Mouse (Mus musculus) lung, embryonic 15.5 days (tissue): ENCODE measurements at regions not wholly inside any gene's neighbourhood (a gene's known extent, or its start where the extent isn't known, plus 50 kb on each side); places are given as distances from the start of the nearest gene placed in this dataset.
"Not testable (repeated sequence)": the region's sequence is repeated elsewhere in the genome, so short reads cannot be mapped to it uniquely, and the experiment has no call there.

Experiments
- ATAC-seq: fragments of 200-750 bp; cut with Nextera tagmentation; 2 replicates; pipeline ENCODE4 v1.8.0; 2017; ENCODE audit warnings: moderate number of reproducible peaks, borderline replicate concordance; ENCODE audit not compliant: low FRiP score, low TSS enrichment; ENCODE audit errors: extremely low read depth
- H3K27ac ChIP-seq: fragments of 300-500 bp; sonication (generic); 2 replicates; pipeline ENCODE4 v1.5.1; 2015; ENCODE audit warnings: moderate library complexity, mild to moderate bottlenecking, inconsistent platforms
- H3K27me3 ChIP-seq: fragments of 300-500 bp; sonication (generic); 2 replicates; pipeline ENCODE4 v1.6.1; 2015; ENCODE audit warnings: inconsistent platforms
- H3K36me3 ChIP-seq: fragments of 300-500 bp; sonication (generic); 2 replicates; pipeline ENCODE4 v1.6.1; 2015; ENCODE audit warnings: inconsistent platforms
- H3K4me1 ChIP-seq: fragments of 300-500 bp; sonication (generic); 2 replicates; pipeline ENCODE4 v1.6.1; 2015; ENCODE audit warnings: inconsistent platforms
- H3K4me2 ChIP-seq: fragments of 300-500 bp; sonication (generic); 2 replicates; pipeline ENCODE4 v1.6.1; 2015; ENCODE audit warnings: inconsistent platforms, mild to moderate bottlenecking, moderate library complexity
- H3K4me3 ChIP-seq: fragments of 300-500 bp; sonication (generic); 2 replicates; pipeline ENCODE4 v1.5.1; 2015; ENCODE audit warnings: mild to moderate bottlenecking, inconsistent platforms
- H3K9ac ChIP-seq: fragments of 300-500 bp; sonication (generic); 2 replicates; pipeline ENCODE4 v1.6.1; 2015; ENCODE audit warnings: inconsistent platforms
- H3K9me3 ChIP-seq: fragments of 300-500 bp; sonication (generic); 2 replicates; pipeline ENCODE4 v1.6.1; 2016; ENCODE audit warnings: inconsistent platforms
- WGBS: fragments of 180-500 bp; shearing (Covaris S2); methylation state at CpG from one replicate; pipeline ENCODE4 v1.1.7; 2015; 5-methylcytosine and 5-hydroxymethylcytosine counted together

- WGBS = 78% methylated on average over 3 of the region's 3 CpGs
- Histone ChIP-seq H3K4me2 (no peak overlapping the region), H3K36me3 (no peaks in the 10 kb centered on the region), H3K9ac (no peak overlapping the region), H3K27me3 (no peaks in the 10 kb centered on the region), H3K9me3 (no peaks in the 10 kb centered on the region), H3K27ac (no peak overlapping the region), H3K4me1 (no peaks in the 10 kb centered on the region), H3K4me3 (no peak overlapping the region)
- ATAC-seq = no peak
Measured at GRCm38 (mm10) chr9:80820066-80820465, 354.8 kb upstream of the Impg1 start.

DNA sequence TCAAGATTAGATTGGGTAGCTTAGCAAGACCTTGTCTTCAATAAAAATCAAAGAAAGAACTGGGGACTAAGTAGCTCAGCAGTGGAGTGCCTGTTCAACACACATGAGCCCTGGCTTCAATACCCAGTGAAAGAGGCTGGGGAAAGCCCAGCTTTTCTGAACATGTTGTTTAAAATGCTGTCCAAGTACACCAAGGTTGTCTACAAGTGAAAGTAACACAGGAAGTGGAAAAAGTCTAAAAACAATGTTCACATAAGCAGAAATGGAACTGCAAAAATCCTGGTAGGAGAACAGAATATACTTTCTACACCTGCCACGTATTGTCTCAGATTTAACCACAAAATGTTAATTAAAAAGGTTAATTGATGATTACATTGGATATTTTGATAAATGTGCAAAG is 353.8 kb upstream of the Impg1 start:
- no peak for ATAC-seq
- WGBS = 90% methylated on average over 1 of the region's 1 CpGs
- Histone ChIP-seq H3K27ac (no peak overlapping the region), H3K9ac (no peak overlapping the region), H3K9me3 (no peaks in the 10 kb centered on the region), H3K36me3 (no peaks in the 10 kb centered on the region), H3K4me1 (no peaks in the 10 kb centered on the region), H3K27me3 (no peaks in the 10 kb centered on the region), H3K4me2 (no peak overlapping the region), H3K4me3 (no peak overlapping the region)

GRCm38 (mm10) chr9:80813921-80814320 is 348.6 kb upstream of the Impg1 start:
- not testable (repeated sequence) for H3K4me3 ChIP-seq, H3K36me3 ChIP-seq, H3K9ac ChIP-seq, H3K4me2 ChIP-seq, H3K4me1 ChIP-seq, H3K27me3 ChIP-seq, ATAC-seq, H3K9me3 ChIP-seq, H3K27ac ChIP-seq
- WGBS = 58% methylated on average over 6 of the region's 6 CpGs

DNA sequence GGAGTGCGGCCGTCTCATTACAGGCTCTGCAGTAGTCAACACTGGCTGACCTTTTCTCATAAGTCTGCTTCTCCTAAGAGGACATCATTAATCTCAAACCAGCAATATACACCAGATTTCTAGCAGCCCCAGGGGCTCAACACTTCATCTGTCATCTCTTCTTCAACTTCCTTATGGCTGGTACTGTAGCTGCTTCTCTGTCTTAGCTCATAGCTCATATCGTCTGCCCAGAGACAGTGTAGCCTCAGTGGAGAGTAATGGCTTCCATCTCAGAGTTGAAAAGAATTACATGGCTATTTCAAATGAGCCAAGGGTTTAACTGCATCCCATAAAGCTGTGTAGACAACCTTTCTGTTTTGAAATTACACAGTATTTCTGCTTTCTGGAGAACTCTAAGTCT is 326.2 kb upstream of the Impg1 start:
- Histone ChIP-seq H3K4me2 (no peak overlapping the region), H3K27ac (no peak overlapping the region), H3K9ac (no peak overlapping the region), H3K27me3 (no peaks in the 10 kb centered on the region), H3K4me3 (no peak overlapping the region), H3K9me3 (no peaks in the 10 kb centered on the region), H3K36me3 (no peaks in the 10 kb centered on the region), H3K4me1 (no peaks in the 10 kb centered on the region)
- ATAC-seq = no peak
- WGBS = 41% methylated on average over 3 of the region's 3 CpGs

DNA sequence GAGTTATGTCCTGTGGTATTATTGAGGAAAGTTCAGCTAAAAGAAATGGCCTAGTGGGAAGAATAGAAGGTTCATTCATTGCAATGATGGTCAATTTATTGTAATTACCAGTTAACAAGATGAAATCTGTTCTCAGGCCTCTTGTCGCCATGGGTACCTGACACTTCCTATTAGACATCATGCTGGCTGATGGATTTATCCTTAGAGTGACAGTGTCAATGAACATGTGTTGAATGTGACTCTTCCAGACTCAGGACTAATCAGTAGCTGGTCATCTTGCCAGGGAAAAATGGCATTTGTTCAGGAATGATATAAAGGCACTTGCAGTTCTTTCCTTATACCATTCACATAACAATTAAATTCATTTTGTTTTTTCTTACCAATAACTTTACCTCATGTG is 309.3 kb upstream of the Impg1 start:
- 88% methylated on average over 1 of the region's 1 CpGs for WGBS
- Histone ChIP-seq H3K27me3 (no peaks in the 10 kb centered on the region), H3K9ac (no peak overlapping the region), H3K4me2 (no peak overlapping the region), H3K27ac (no peak overlapping the region), H3K4me3 (no peak overlapping the region), H3K4me1 (no peaks in the 10 kb centered on the region), H3K36me3 (no peaks in the 10 kb centered on the region), H3K9me3 (no peaks in the 10 kb centered on the region)
- ATAC-seq = no peak

DNA sequence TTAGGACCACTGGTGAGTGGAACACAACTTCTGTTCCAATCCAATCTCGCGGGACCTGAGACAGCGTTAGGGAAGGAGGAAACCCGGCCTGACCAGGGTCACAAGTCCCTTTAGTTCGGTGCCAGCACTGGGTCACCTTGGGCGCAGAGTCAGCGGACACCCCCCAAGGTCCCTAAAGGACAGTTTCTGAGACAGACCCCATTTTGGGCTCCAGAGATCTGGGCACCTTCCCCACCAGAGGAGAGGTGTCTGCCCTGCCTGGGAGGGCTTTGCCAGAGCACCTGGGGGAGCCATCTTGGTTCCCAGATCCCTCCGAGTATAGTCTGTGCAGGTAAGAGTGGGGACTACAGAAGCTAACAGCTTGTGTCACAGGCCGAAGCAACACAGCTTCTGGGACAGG is 270.5 kb upstream of the Impg1 start:
- not testable (repeated sequence) for H3K9ac ChIP-seq, H3K4me2 ChIP-seq, H3K27ac ChIP-seq, H3K36me3 ChIP-seq, H3K9me3 ChIP-seq, ATAC-seq, H3K4me1 ChIP-seq, H3K4me3 ChIP-seq, H3K27me3 ChIP-seq
- 94% methylated on average over 9 of the region's 9 CpGs for WGBS

- H3K27me3 ChIP-seq = no peaks in the 10 kb centered on the region
- H3K4me1 ChIP-seq = no peaks in the 10 kb centered on the region
- no peaks in the 10 kb centered on the region for H3K9me3 ChIP-seq
- no peak overlapping the region for H3K9ac ChIP-seq
- WGBS = 70% methylated on average over 1 of the region's 1 CpGs
- H3K4me3 ChIP-seq = no peak overlapping the region
- no peak for ATAC-seq
- H3K36me3 ChIP-seq = no peaks in the 10 kb centered on the region
- no peak overlapping the region for H3K27ac ChIP-seq
- no peak overlapping the region for H3K4me2 ChIP-seq
Measured at GRCm38 (mm10) chr9:80732971-80733370, 267.7 kb upstream of the Impg1 start.

- Histone ChIP-seq H3K4me3 (no peak overlapping the region), H3K4me1 (no peaks in the 10 kb centered on the region), H3K36me3 (no peaks in the 10 kb centered on the region), H3K4me2 (no peak overlapping the region), H3K27me3 (no peaks in the 10 kb centered on the region), H3K9ac (no peak overlapping the region), H3K9me3 (no peaks in the 10 kb centered on the region), H3K27ac (no peak overlapping the region)
- ATAC-seq = peak; percentile 75; the same call in 1 of the 2 replicates
Measured at GRCm38 (mm10) chr9:80723638-80724037, 258.4 kb upstream of the Impg1 start.

DNA sequence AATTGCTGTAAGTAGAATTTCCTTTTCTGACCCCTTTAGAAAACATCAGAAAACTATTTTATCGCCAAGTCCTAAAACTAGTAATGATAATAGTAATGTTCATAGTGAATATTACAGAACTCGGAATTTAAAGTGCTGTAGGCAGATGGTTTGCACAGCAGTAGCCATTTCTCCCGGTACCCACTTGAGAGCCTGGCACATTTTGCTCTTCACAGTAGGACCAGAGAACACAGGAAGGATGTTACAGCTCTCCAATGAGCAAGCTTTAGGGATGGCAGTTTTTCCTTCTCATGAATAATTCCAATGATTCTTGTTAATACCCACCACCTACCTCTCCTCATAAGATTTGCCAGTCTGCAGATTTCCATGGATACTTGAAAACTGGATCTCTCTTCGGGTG is 253.2 kb upstream of the Impg1 start:
- WGBS = 86% methylated on average over 4 of the region's 4 CpGs
- no peak for ATAC-seq
- Histone ChIP-seq H3K9ac (no peak overlapping the region), H3K4me2 (no peak overlapping the region), H3K27me3 (no peaks in the 10 kb centered on the region), H3K9me3 (no peaks in the 10 kb centered on the region), H3K27ac (no peak overlapping the region), H3K4me1 (no peaks in the 10 kb centered on the region), H3K4me3 (no peak overlapping the region), H3K36me3 (no peaks in the 10 kb centered on the region)

- Histone ChIP-seq H3K27ac (no peak overlapping the region), H3K9ac (no peak overlapping the region), H3K4me3 (no peak overlapping the region), H3K9me3 (no peaks in the 10 kb centered on the region), H3K4me2 (no peak overlapping the region), H3K4me1 (no peaks in the 10 kb centered on the region), H3K36me3 (no peaks in the 10 kb centered on the region), H3K27me3 (no peaks in the 10 kb centered on the region)
- ATAC-seq = no peak
Measured at GRCm38 (mm10) chr9:80709781-80710180, 244.5 kb upstream of the Impg1 start.

- Histone ChIP-seq H3K4me3 (no peak overlapping the region), H3K9me3 (no peaks in the 10 kb centered on the region), H3K4me2 (no peak overlapping the region), H3K9ac (no peak overlapping the region), H3K4me1 (no peaks in the 10 kb centered on the region), H3K36me3 (no peaks in the 10 kb centered on the region), H3K27me3 (no peaks in the 10 kb centered on the region), H3K27ac (no peak overlapping the region)
- no peak for ATAC-seq
- 77% methylated on average over 2 of the region's 2 CpGs for WGBS
Measured at GRCm38 (mm10) chr9:80705264-80705663, 240.0 kb upstream of the Impg1 start.

DNA sequence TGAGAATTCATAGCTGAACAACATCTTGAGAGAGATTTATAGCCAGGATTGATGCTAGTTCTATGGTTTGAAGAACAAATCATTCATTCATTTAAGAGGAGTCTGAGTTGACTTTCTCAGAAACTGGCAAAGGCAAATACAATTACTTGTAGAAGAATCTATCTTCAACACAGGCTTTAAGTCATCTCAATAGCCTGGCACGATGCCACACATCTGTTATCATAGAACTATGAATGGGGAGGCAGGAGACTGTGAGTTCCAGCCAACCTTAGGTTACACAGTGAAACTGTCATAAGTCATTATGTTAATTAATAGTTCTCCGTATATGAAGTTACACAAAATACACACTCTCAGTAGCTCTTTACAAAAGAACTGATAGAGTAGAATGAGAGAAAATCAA is 231.9 kb upstream of the Impg1 start:
- no peak overlapping the region for H3K27ac ChIP-seq
- 56% methylated on average over 2 of the region's 2 CpGs for WGBS
- ATAC-seq = no peak
- no peak overlapping the region for H3K9ac ChIP-seq
- no peak overlapping the region for H3K4me2 ChIP-seq
- H3K27me3 ChIP-seq = no peaks in the 10 kb centered on the region
- H3K4me3 ChIP-seq = no peak overlapping the region
- no peaks in the 10 kb centered on the region for H3K9me3 ChIP-seq
- no peaks in the 10 kb centered on the region for H3K4me1 ChIP-seq
- H3K36me3 ChIP-seq = no peaks in the 10 kb centered on the region

GRCm38 (mm10) chr9:80688481-80689086 is 223.3 kb upstream of the Impg1 start:
- Histone ChIP-seq H3K4me1 (no peaks in the 10 kb centered on the region), H3K27me3 (no peaks in the 10 kb centered on the region), H3K4me3 (no peak overlapping the region), H3K27ac (no peak overlapping the region), H3K36me3 (no peaks in the 10 kb centered on the region), H3K9ac (no peak overlapping the region), H3K9me3 (no peaks in the 10 kb centered on the region), H3K4me2 (no peak overlapping the region)
- 44% methylated on average over 9 of the region's 9 CpGs for WGBS
- ATAC-seq = peak; percentile 81; the same call in 1 of the 2 replicates
